In genomic region chr14:77580937-77581270, GRCm38 (mm10) we compare ENCODE assay signal across 8 mouse cellular contexts.
DNase-seq lines count a peak whose midpoint lies in the region; ATAC-seq and TF ChIP-seq lines count a peak whose summit lies in the region.
"Had no signal": no experiment of that assay in that cellular context is flagged by ENCODE, and none has a peak within 500 bp of the region (broad histone marks: within the 10 kb centered on the region; RNA-seq: fewer than 3 reads in every experiment).

No protein-coding gene starts in this region.

- no peak overlapping the region for H3K9ac ChIP-seq in lung, embryonic 15.5 days
- no peak overlapping the region for H3K9ac ChIP-seq in stomach, embryonic 16.5 days (ENCODE audit: low read length)

- H3K4me3 ChIP-seq in lung, embryonic 15.5 days: no peak overlapping the region
- no peak overlapping the region for H3K4me3 ChIP-seq in lung, adult 2 months (replicated peaks; ENCODE audit: extremely low read depth, low read depth, low read length)
- H3K4me3 ChIP-seq in stomach, embryonic 16.5 days (replicated peaks; ENCODE audit: low read length): no peak overlapping the region

- no peak for TF ChIP-seq CTCF in lung, adult 2 months (IDR thresholded peaks at IDR 0.05; ENCODE audit: insufficient read depth, low read length)

- H3K9me3 ChIP-seq in lung, embryonic 15.5 days: no peaks in the 10 kb centered on the region
- no peaks in the 10 kb centered on the region for H3K9me3 ChIP-seq in stomach, embryonic 16.5 days (replicated peaks; ENCODE audit: control insufficient read depth, low read length)

- no peaks in the 10 kb centered on the region for H3K36me3 ChIP-seq in lung, embryonic 15.5 days
- H3K36me3 ChIP-seq in stomach, embryonic 16.5 days (ENCODE audit: control insufficient read depth, insufficient read depth, low read length): no peaks in the 10 kb centered on the region

- no peak for DNase-seq in lung, adult 2 months
- DNase-seq in frontal cortex, adult 2 months (ENCODE audit: extremely low spot score in 1 of 2, low spot score in 1 of 2): peak; percentile 75 to 84
- peak; percentile 64 to 83 for DNase-seq in left cerebral cortex, adult 9 months (ENCODE audit: low spot score in 2 of 2)
- no peak for DNase-seq in adrenal gland, postnatal 4 days (ENCODE audit: low spot score in 2 of 2)
- no peak for DNase-seq in natural killer cell, adult 2 months (ENCODE audit: low spot score in 2 of 2)

- H3K4me2 ChIP-seq in lung, embryonic 15.5 days: peak overlapping the region; percentile 14; the same call in 1 of the 2 replicates
- 0 out of 2 replicates have a peak overlapping the region, but pooled peaks have one; percentile 3 for H3K4me2 ChIP-seq in stomach, embryonic 16.5 days (ENCODE audit: low read depth, low read length)

- 43% methylated on average over 5 of the region's 5 CpGs for WGBS in lung, embryonic 15.5 days
- 53% methylated on average over 5 of the region's 5 CpGs for WGBS in lung, adult 2 months
- 44% methylated on average over 5 of the region's 5 CpGs for WGBS in stomach, embryonic 16.5 days

- H3K4me1 ChIP-seq in lung, embryonic 15.5 days: peaks cover 6% of the 10 kb centered on the region; the same call in 1 of the 2 replicates
- no peaks in the 10 kb centered on the region for H3K4me1 ChIP-seq in lung, adult 2 months (ENCODE audit: control insufficient read depth, insufficient read depth, low read length)
- H3K4me1 ChIP-seq in stomach, embryonic 16.5 days (ENCODE audit: control insufficient read depth, insufficient read depth, low read length): peaks cover 11% of the 10 kb centered on the region

- no peaks in the 10 kb centered on the region for H3K27me3 ChIP-seq in lung, embryonic 15.5 days
- H3K27me3 ChIP-seq in stomach, embryonic 16.5 days (ENCODE audit: control insufficient read depth, insufficient read depth, low read length): no peaks in the 10 kb centered on the region

- TF ChIP-seq POLR2A in lung, adult 2 months (IDR thresholded peaks at IDR 0.05; ENCODE audit: borderline replicate concordance, extremely low read depth, low read depth, low read length): no peak

- no peak for ATAC-seq in lung, embryonic 15.5 days (ENCODE audit: borderline replicate concordance, extremely low read depth, low FRiP score, low TSS enrichment)
- no peak for ATAC-seq in stomach, embryonic 16.5 days (ENCODE audit: insufficient read depth, low FRiP score)

- no peak overlapping the region for H3K27ac ChIP-seq in lung, embryonic 15.5 days
- H3K27ac ChIP-seq in stomach, embryonic 16.5 days (ENCODE audit: low read length): peak overlapping the region; percentile 3; the same call in 1 of the 2 replicates
- H3K27ac ChIP-seq: kidney, postnatal 0 days had no signal

Comparison
In these comparisons a context has a peak if more than half of its experiments do, and no peak if none do; other contexts are left out.
1. DNase-seq: peak in frontal cortex, adult 2 months (2 of 2) and left cerebral cortex, adult 9 months (2 of 2); none in lung, adult 2 months (single experiment), adrenal gland, postnatal 4 days (0 of 2) and natural killer cell, adult 2 months (0 of 2).